Comparison of ENCODE assay signal across 21 mouse cellular contexts in the genomic region with DNA sequence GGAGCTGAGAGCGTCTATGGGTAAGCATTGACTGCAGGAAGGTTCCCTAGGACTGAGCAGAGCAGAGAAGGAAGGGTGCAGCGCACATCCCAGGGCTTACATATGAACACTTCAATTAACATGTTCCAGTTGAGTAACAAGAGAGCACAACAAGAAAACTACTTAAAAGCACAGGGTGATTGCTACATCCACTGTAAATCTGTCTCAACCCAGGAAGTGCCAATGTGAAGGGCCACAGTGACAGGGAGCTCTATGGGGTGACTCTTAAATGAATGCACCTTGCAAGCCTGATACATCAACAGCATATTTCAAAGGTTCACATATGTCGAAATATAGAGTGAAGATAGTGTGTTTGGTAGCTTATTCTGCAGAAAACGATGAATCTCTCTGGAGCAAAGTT.
"Had no signal": no experiment of that assay in that cellular context is flagged by ENCODE, and none has a peak within 500 bp of the region (broad histone marks: within the 10 kb centered on the region; RNA-seq: fewer than 3 reads in every experiment).

No protein-coding gene starts in this region.

- H3K4me3 ChIP-seq: kidney, embryonic 15.5 days; left cerebral cortex, adult 2 months; liver, embryonic 15.5 days; megakaryocyte, embryonic 14.5 days; neural tube, embryonic 12.5 days; neural tube, embryonic 15.5 days; stomach, embryonic 15.5 days had no signal

- H3K36me3 ChIP-seq: kidney, embryonic 15.5 days; liver, embryonic 15.5 days; neural tube, embryonic 12.5 days; neural tube, embryonic 15.5 days; stomach, embryonic 15.5 days had no signal

- DNase-seq: kidney, adult 11 months; kidney, adult 8-10 months; kidney, postnatal 10 days; kidney, postnatal 36 days; layer of hippocampus, postnatal 36 days; lung, embryonic 14.5 days; lung, postnatal 10 days; lung, postnatal 4 days; midbrain, embryonic 14.5 days; retina, postnatal 1 day; right cerebral cortex, postnatal 25 days; spleen, adult 18-20 months; thymus, postnatal 25 days had no signal

- H3K4me1 ChIP-seq: kidney, embryonic 15.5 days; liver, embryonic 15.5 days; neural tube, embryonic 15.5 days; stomach, embryonic 15.5 days had no signal

- H3K27me3 ChIP-seq: kidney, embryonic 15.5 days; liver, embryonic 15.5 days; megakaryocyte, embryonic 14.5 days; neural tube, embryonic 12.5 days; neural tube, embryonic 15.5 days; stomach, embryonic 15.5 days had no signal

- H3K9ac ChIP-seq: kidney, embryonic 15.5 days; liver, embryonic 15.5 days; lung, embryonic 14.5 days; neural tube, embryonic 12.5 days; neural tube, embryonic 15.5 days; stomach, embryonic 15.5 days had no signal

- H3K4me2 ChIP-seq: kidney, embryonic 15.5 days; liver, embryonic 15.5 days; lung, embryonic 14.5 days; midbrain, embryonic 11.5 days; neural tube, embryonic 12.5 days; neural tube, embryonic 15.5 days; stomach, embryonic 15.5 days had no signal

- H3K9me3 ChIP-seq: kidney, embryonic 15.5 days; liver, embryonic 15.5 days; megakaryocyte, embryonic 14.5 days; neural tube, embryonic 12.5 days; neural tube, embryonic 15.5 days; stomach, embryonic 15.5 days had no signal

- H3K27ac ChIP-seq: kidney, embryonic 15.5 days; left cerebral cortex, adult 2 months; liver, embryonic 15.5 days; neural tube, embryonic 12.5 days; neural tube, embryonic 15.5 days; stomach, embryonic 15.5 days had no signal
